Mouse (Mus musculus) kidney, postnatal 4 days (tissue): ENCODE measurements around the gene Rab1b.
A peak's percentile ranks its signal among the peaks of the same experiment; 100 is the strongest.
"Not testable (repeated sequence)": the region's sequence is repeated elsewhere in the genome, so short reads cannot be mapped to it uniquely, and the experiment has no call there.

Source experiments
- DNase-seq, 2 experiments: peaks; one replicate each; pipeline ENCODE4 v3.0.0; 2021; ENCODE audit warnings: mixed read lengths in 2 of 2

Gene Rab1b

GRCm38 (mm10) chr19:5097521-5098362, 9.1 kb downstream of the Rab1b start:
- DNase-seq, result no peak

GRCm38 (mm10) chr19:5095887-5096474, 10.9 kb downstream of the Rab1b start:
- no peak for DNase-seq

GRCm38 (mm10) chr19:5094746-5095417, 12.0 kb downstream of the Rab1b start:
- no peak for DNase-seq

GRCm38 (mm10) chr19:5094243-5094632, 12.6 kb downstream of the Rab1b start:
- DNase-seq, result peak; percentile 98 to 99

- DNase-seq, result no peak
These were observed 13.2 kb downstream of the Rab1b start for GRCm38 (mm10) chr19:5093481-5094242.

GRCm38 (mm10) chr19:5092083-5092482, 14.8 kb downstream of the Rab1b start:
- no peak for DNase-seq

- DNase-seq, result no peak
These were observed 17.5 kb downstream of the Rab1b start for GRCm38 (mm10) chr19:5089324-5089723.

GRCm38 (mm10) chr19:5087884-5088728, 18.8 kb downstream of the Rab1b start, which contains the start of gene Yif1a:
Gene Yif1a, plus strand, starts transcription at chr19:5088538.
- peak; percentile 98 for DNase-seq

- not testable (repeated sequence) for DNase-seq
These were observed 20.3 kb downstream of the Rab1b start for GRCm38 (mm10) chr19:5086533-5086932.

GRCm38 (mm10) chr19:5085145-5085863, 21.6 kb downstream of the Rab1b start, which contains the start of gene Tmem151a:
Gene Tmem151a, minus strand, starts transcription at chr19:5085531.
- DNase-seq, result peak; percentile 44 to 56

- no peak for DNase-seq
These were observed 22.1 kb downstream of the Rab1b start for GRCm38 (mm10) chr19:5084834-5085144.

- no peak for DNase-seq
These were observed 22.7 kb downstream of the Rab1b start for GRCm38 (mm10) chr19:5083961-5084833.

- DNase-seq, result no peak
These were observed 24.3 kb downstream of the Rab1b start for GRCm38 (mm10) chr19:5082596-5082995.

- no peak for DNase-seq
These were observed 24.9 kb downstream of the Rab1b start for GRCm38 (mm10) chr19:5082005-5082404.

GRCm38 (mm10) chr19:5079279-5079678, 27.6 kb downstream of the Rab1b start:
- DNase-seq, result no peak

GRCm38 (mm10) chr19:5073518-5073917, 33.4 kb downstream of the Rab1b start:
- no peak for DNase-seq

- DNase-seq, result peak; percentile 84 to 85
These were observed 33.8 kb downstream of the Rab1b start for GRCm38 (mm10) chr19:5073028-5073427.

- DNase-seq, result peak in 1 of 2 experiments; percentile 59
These were observed 34.4 kb downstream of the Rab1b start for GRCm38 (mm10) chr19:5072389-5073019.

- DNase-seq, result peak; percentile 83 to 89
These were observed 35.1 kb downstream of the Rab1b start for GRCm38 (mm10) chr19:5071545-5072369.
